Mouse (Mus musculus): Measurements from ENCODE around the gene Slc18a3. TPM values are rescaled to one million over a fixed set of nuclear protein-coding genes. Genes with fewer than 3 reads are reported as not detected.

The Slc18a3 gene
- polyA plus RNA-seq (2017; shearing (Covaris generic)) = not detected

GRCm38 (mm10) chr14:32464601-32465505, at the start of gene Slc18a3:
Gene Slc18a3 (minus strand): TSS chr14:32464850.

GRCm38 (mm10) chr14:32513336-32514032, 48.8 kb upstream of the Slc18a3 start, which contains the start of gene Ercc6:
Gene Ercc6 (plus strand): TSS chr14:32513521.

GRCm38 (mm10) chr14:32465889-32466288, 1.2 kb upstream of the Slc18a3 start, which contains the start of gene Chat:
Gene Chat (minus strand): TSS chr14:32465989.

Other genes starting within 250 kb of the Slc18a3 start
- 0.26 TPM for gene Ogdhl, start 142.8 kb downstream of the Slc18a3 start, polyA plus RNA-seq (2017; shearing (Covaris generic))
- not detected for gene 1700024G13Rik, start 76.5 kb downstream of the Slc18a3 start, polyA plus RNA-seq (2017; shearing (Covaris generic))
- not detected for gene Chat, start 1.1 kb upstream of the Slc18a3 start, polyA plus RNA-seq (2017; shearing (Covaris generic))
- gene Ercc6, start 48.7 kb upstream of the Slc18a3 start, polyA plus RNA-seq (2017; shearing (Covaris generic)) = 40.8 TPM
- gene Prrxl1, start 134.6 kb upstream of the Slc18a3 start, polyA plus RNA-seq (2017; shearing (Covaris generic)) = not detected
- not detected for gene 3425401B19Rik, start 220.4 kb upstream of the Slc18a3 start, polyA plus RNA-seq (2017; shearing (Covaris generic))

All from CD4-positive, CD25-positive, alpha-beta regulatory T cell, adult 9 weeks (primary cell).